Mouse (Mus musculus): ENCODE results near the gene Apol9a. TPM values are rescaled to one million over a fixed set of nuclear protein-coding genes. Genes with fewer than 3 reads are reported as not detected.
A peak's percentile ranks its signal among the peaks of the same experiment; 100 is the strongest.

Apol9a gene
- polyA plus RNA-seq, 1 experiment from 2014 or later, result not detected

GRCm38 (mm10) chr15:77358320-77359040 lies 52.5 kb downstream of the Apol9a start:
- Histone ChIP-seq H3K9me3 (no peaks in the 10 kb centered on the region), H3K9ac (peak overlapping the region; percentile 75), H3K4me3 (peak overlapping the region; percentile 31), H3K27me3 (no peaks in the 10 kb centered on the region), H3K4me2 (peak overlapping the region; percentile 53), H3K4me1 (replicated peaks) (peaks cover 60% of the 10 kb centered on the region), H3K27ac (peak overlapping the region; percentile 79), H3K36me3 (no peaks in the 10 kb centered on the region)
- peak; percentile 81 for ATAC-seq (ENCODE audit: low FRiP score)
- WGBS, result 5% methylated on average over 29 of the region's 29 CpGs

- peak overlapping the region; percentile 35 for H3K4me2 ChIP-seq
- peak overlapping the region; percentile 73 for H3K27ac ChIP-seq
- peak overlapping the region; percentile 14 for H3K9ac ChIP-seq
- no peaks in the 10 kb centered on the region for H3K36me3 ChIP-seq
- peak; percentile 46; the same call in 1 of the 2 replicates for ATAC-seq (ENCODE audit: low FRiP score)
- WGBS, result 3% methylated on average over 11 of the region's 11 CpGs
- H3K4me1 ChIP-seq (replicated peaks), result peaks cover 58% of the 10 kb centered on the region
- H3K27me3 ChIP-seq, result no peaks in the 10 kb centered on the region
- H3K4me3 ChIP-seq, result no peak overlapping the region
- no peaks in the 10 kb centered on the region for H3K9me3 ChIP-seq
These were observed 54.6 kb downstream of the Apol9a start for GRCm38 (mm10) chr15:77356248-77356810.

DNA sequence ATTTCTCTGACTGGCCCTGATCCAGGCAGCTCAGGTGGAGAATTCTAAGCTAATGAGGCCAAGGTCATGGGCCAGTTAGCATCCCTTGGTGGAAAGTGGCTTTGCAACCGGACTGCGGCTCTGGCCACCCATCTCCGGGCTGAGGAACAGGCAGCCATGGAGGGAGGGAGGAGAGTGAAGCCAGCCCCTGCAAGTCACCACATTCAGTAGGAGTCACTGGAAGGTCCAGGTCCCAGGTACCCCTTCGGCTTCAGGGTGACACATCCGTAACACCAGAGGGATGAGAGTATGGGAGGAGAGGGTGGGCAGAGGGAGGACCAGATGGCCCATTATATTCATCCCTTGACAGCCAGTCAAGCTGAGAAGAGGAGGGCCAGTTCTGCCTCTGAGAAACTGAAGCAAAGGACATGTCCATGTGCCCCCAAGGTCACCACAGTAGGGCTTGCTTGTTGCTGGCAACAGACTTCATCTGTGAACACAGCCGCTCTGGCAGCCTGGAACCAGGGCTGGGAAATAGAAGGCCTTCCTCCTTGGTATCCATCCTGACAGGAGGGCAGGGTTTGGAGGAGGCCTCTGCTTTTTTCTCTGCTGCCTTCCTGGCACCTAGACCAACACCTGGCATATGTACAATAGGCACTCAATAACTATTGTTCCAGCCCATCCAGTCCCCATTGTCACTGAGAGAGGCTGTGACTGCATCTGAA lies 55.9 kb downstream of the Apol9a start:
- no peaks in the 10 kb centered on the region for H3K9me3 ChIP-seq
- H3K4me1 ChIP-seq (replicated peaks), result peaks cover 58% of the 10 kb centered on the region
- no peak overlapping the region for H3K4me2 ChIP-seq
- WGBS, result 41% methylated on average over 6 of the region's 6 CpGs
- no peaks in the 10 kb centered on the region for H3K27me3 ChIP-seq
- peak overlapping the region; percentile 73 for H3K27ac ChIP-seq
- H3K4me3 ChIP-seq, result no peak overlapping the region
- no peaks in the 10 kb centered on the region for H3K36me3 ChIP-seq
- 0 out of 2 replicates have a peak overlapping the region, but pooled peaks have one; percentile 25 for H3K9ac ChIP-seq
- ATAC-seq (ENCODE audit: low FRiP score), result no peak

DNA sequence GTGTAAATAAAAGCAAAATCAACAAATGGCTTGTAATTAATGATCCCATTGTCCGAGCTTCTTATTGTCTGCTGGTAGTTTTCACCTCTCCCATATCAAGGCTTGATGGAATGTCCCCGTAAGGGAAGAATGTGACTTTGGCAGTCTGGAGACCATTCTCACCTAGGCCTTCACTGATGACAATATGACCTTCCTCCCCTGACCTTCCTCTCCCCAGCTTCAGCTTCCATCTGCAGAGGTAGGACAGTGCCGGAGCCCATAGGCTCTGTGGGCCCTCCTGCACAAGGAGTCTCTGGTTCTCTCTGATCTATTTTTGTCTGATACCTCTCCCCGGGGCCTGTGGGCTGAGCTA lies 56.5 kb downstream of the Apol9a start:
- no peak overlapping the region for H3K4me3 ChIP-seq
- ATAC-seq (ENCODE audit: low FRiP score), result no peak
- H3K36me3 ChIP-seq, result no peaks in the 10 kb centered on the region
- no peaks in the 10 kb centered on the region for H3K9me3 ChIP-seq
- H3K27me3 ChIP-seq, result no peaks in the 10 kb centered on the region
- H3K4me1 ChIP-seq (replicated peaks), result peaks cover 55% of the 10 kb centered on the region
- peak overlapping the region; percentile 73 for H3K27ac ChIP-seq
- H3K4me2 ChIP-seq, result no peak overlapping the region
- 39% methylated on average over 4 of the region's 4 CpGs for WGBS
- 0 out of 2 replicates have a peak overlapping the region, but pooled peaks have one; percentile 25 for H3K9ac ChIP-seq

Other genes starting within 250 kb of the Apol9a start
- gene Rbfox2, start 104.1 kb downstream of the Apol9a start, polyA plus RNA-seq (2015; fragmentation: Nextera tagmentation; extraction: Ambion mirVana), result 158 and 159 TPM in 2 replicates
- gene Apol7a, start 12.0 kb downstream of the Apol9a start, polyA plus RNA-seq (2015; fragmentation: Nextera tagmentation; extraction: Ambion mirVana), result 0.08 TPM in 1 of 2 replicates, not detected in the other
- gene Apol7b, start 36.4 kb upstream of the Apol9a start, polyA plus RNA-seq (2015; fragmentation: Nextera tagmentation; extraction: Ambion mirVana), result not detected in 2 replicates
- not detected in 2 replicates for gene Apol10a, start 65.9 kb upstream of the Apol9a start, polyA plus RNA-seq (2015; fragmentation: Nextera tagmentation; extraction: Ambion mirVana)
- gene Apol11a, start 97.1 kb upstream of the Apol9a start, polyA plus RNA-seq (2015; fragmentation: Nextera tagmentation; extraction: Ambion mirVana), result not detected in 2 replicates
- not detected in 2 replicates for gene Apol7c, start 122.2 kb upstream of the Apol9a start, polyA plus RNA-seq (2015; fragmentation: Nextera tagmentation; extraction: Ambion mirVana)
- not detected in 2 replicates for gene 1700025B11Rik, start 150.8 kb upstream of the Apol9a start, polyA plus RNA-seq (2015; fragmentation: Nextera tagmentation; extraction: Ambion mirVana)
- gene Apol10b, start 185.0 kb upstream of the Apol9a start, polyA plus RNA-seq (2015; fragmentation: Nextera tagmentation; extraction: Ambion mirVana), result 0.06 TPM in 1 of 2 replicates, not detected in the other
- gene Gm36245, start 188.1 kb upstream of the Apol9a start, polyA plus RNA-seq (2015; fragmentation: Nextera tagmentation; extraction: Ambion mirVana), result not detected in 2 replicates
- 0.08 TPM in 1 of 2 replicates, not detected in the other for gene Apol11b, start 232.2 kb upstream of the Apol9a start, polyA plus RNA-seq (2015; fragmentation: Nextera tagmentation; extraction: Ambion mirVana)

All from hindbrain, embryonic 13.5 days (tissue).